Mouse (Mus musculus) frontal cortex, postnatal 10 days (tissue): ENCODE results near the gene Eif4e1b.

Experiments
- DNase-seq, 2 experiments: peaks; one replicate each; pipeline ENCODE4 v3.0.0; 2022; ENCODE audit warnings: low spot score in 2 of 2, mixed read lengths in 1 of 2

The Eif4e1b gene

DNA sequence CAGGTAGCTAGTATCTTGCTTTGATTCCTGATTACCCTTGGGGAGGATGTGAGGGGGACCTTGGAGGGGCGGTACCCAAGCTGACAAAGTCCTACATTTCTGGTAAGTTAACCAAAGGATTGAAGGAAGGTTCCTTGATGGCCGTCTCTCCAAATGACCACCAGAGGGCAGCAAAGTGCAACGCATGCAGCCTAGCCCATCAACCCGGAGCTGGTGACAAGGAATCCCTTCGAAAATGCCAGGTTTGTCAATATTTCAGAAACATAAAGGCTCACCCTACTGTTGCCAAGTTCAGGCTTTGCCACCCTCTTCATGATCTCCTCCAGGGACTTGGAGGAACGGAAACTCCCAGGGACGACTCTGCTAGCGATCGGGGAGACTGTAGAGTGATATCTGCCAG lies 15.9 kb downstream of the Eif4e1b start:
- DNase-seq: peak in 1 of 2 experiments; percentile 79

DNA sequence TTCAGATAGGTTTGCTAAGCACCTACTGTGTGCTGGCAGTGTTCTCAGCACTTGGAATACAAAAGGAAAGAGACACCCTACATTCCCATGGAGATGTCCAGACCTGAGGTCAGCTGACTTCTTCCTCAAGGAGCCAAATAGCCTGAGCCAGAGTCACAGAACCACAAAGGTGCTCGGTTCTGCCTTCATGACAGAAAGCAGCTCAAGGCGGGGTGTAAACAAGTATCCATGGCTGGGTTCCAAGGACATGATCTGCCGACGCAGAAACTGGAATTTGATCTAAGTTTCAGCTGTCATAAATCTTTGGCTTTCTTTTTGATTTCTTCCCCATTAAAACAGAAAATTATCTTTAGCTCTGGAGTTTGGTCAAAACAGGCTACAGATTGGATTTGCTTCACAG lies 16.4 kb downstream of the Eif4e1b start:
- no peak for DNase-seq

- no peak for DNase-seq
These were observed 19.2 kb downstream of the Eif4e1b start for GRCm38 (mm10) chr13:54803010-54803409.

DNA sequence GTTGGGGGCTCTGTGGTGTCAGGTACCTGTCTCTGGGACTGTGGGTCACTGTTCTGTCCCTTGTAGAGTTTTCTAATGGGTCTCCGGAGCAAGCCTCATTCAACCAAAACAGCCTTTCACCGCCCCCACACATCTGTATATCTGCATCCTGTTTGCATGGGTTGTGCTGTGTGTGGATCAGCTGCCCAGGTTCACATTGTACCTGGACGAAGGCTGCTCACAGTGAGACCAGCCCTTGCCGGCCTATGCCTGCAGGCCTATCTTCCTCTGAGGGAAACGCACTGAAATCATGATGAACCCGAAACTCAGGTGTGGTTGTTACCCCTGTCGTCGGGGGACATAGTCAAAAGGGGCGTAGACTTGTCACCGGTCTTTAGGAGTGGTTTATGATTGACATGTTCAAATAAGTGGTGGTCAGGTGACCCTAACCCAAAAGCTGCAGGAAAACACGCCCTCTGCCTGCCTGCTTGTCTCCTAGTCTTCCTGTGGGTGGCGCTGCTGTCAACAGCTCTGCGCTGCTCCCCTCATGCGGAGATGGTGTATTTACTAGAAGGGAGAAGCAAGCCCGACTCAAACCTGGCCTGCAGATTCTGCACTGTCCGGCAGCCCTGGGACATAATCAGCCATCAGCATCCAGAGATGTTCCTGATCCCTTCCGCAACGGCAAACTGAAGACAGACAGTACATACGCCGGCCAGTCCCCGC lies 21.5 kb downstream of the Eif4e1b start:
- DNase-seq: peak in 1 of 2 experiments; percentile 45

DNA sequence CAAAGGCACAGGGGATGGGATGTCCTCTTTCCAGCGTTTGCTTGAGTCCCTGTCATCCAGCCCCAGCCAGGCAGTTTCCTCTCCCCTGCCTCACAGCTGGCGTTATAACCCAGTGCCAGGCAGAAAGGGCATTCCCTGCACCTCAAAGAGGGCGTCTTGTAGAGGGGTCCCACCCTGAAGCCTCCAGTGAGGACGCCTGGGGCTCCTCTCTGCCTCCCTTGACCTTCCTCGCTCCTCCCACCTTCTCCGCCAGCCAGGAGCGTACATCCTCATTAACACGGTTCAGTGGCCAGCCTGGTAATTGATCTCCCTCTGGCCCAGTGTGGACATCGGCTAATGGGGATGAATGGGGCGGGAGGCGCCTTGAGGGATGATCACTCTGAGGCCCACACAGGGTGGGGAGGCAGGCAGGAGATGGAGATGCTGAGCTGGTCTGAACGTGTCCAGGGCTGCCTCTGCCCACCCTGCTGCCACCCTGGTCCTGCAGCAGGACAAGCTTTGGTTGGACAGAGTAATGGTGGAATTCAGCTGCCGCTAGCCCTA lies 22.7 kb downstream of the Eif4e1b start:
- DNase-seq: no peak

GRCm38 (mm10) chr13:54808067-54808466 lies 24.3 kb downstream of the Eif4e1b start:
- DNase-seq: no peak

DNA sequence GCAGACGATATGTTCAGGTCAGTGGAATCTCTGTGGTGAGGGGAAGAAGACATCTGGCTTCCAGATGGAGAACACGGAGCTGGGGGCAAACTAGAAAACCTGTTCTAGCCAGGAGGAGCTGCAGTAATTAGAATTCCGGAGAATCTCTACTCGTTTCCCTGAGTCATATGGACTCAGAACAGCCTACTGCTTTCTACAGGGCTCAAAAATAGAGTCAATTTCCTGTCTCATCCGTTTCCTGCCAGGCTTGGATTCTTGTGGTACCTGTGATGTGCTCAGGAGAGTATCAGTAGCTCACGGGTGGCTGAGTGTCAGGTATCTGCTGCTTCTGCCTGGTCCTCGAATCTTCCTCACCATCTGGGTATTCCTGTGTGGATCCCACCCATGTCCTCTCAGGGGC lies 27.7 kb downstream of the Eif4e1b start:
- no peak for DNase-seq

GRCm38 (mm10) chr13:54813381-54813780 lies 29.6 kb downstream of the Eif4e1b start:
- no peak for DNase-seq

DNA sequence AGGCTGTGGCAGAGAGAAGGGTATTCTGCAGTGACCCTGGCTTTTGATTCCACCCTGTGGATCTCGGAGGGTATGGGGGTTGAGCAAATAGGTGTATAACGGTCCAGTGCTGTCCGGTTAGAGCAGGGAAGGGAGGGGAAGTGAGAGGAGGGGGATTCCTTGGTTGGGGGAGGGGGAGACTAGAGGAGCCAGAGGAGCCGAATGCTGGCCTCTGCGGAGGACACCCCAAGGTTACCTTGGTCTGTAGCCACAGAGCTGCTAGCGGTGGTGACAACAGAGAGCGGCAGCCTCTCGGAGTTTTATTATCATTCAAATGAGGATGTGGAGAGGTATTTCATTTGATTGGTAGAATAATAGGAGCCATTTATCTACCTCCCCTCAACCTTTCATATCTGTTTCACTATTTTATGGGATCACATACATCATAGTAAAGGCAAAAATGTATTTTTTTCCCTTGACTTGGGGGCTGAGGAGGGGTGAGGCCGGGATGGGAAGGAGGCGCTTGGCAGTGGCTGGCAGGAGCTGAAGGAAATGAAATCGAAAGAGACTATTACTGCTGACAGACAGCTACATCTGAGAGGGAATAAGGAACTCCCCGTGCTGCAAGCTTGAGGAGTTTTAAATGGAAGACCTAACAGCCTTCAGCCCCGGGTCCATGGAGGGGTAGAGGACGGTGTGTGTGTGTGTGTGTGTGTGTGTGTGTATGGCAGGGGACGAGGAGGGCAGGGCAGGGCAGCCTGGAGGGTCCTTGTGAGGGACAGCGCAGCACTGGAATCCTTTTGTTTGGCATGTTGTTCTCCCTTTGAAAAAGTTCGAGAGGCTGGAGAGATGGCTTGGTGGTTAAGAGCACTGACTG lies 34.8 kb downstream of the Eif4e1b start:
- DNase-seq: no peak

GRCm38 (mm10) chr13:54821106-54821505 lies 37.3 kb downstream of the Eif4e1b start:
- no peak for DNase-seq

DNA sequence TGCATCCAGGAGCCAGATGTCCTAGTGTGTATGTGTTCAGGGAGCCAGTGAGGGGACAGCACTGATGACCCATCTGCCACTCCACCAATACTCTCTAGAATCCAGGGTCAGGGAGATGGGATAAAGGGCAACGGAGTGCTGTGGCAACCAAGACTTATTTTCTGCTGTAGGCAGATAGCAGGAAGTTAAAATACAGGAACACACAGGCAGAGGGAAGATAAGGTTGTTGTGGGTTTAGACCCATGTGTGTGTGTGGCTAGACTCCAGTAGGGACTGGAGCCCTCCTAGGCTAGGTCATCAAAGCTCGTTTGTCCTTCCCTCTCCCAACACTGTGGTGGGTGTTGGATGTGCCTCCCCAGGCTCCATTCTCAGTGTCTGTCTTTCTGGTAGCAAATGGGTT lies 38.1 kb downstream of the Eif4e1b start:
- no peak for DNase-seq

DNA sequence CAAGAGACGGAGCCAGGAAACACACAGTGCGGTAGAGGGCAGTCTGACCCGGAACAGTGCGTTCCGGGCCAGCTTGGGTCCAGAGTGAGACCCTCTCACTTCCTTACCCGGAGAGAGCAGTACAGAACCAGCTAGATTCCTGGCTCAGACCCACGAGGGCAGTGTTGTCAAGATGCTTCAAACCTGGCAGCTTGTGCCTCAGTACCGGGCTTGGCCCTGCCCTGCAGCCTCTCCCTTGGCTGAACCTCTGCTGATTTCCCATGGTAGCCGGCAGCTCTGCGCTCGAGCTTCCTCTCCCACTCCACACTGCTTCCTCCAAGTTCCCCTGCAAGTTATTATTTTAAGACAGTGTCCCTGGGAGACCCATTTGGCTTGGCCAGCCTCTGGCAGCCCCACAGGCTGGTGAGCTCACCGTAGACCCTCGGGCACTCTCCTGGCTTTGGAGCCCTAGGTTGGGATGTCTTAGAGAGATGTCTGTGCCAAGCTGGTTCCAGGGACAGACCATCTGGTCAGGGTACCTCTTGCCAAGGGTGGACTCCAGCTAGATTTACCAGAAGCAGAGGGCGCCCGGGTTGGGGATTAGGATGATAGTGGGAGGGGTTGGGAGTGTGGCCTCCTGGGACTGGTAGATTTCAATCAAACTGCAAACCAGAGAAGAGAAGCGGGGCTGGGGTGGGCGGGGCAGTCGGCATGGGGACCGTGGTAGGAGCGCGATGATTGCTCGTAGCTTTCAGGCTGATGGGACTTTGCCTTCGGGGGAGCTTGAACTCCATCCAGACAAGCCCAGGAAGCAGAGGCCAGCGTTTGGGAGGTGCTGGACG lies 40.5 kb downstream of the Eif4e1b start:
- no peak for DNase-seq

- no peak for DNase-seq
These were observed 44.2 kb downstream of the Eif4e1b start for GRCm38 (mm10) chr13:54827992-54828391.

- no peak for DNase-seq
These were observed 44.7 kb downstream of the Eif4e1b start for GRCm38 (mm10) chr13:54828508-54828907.

GRCm38 (mm10) chr13:54829450-54829849 lies 45.7 kb downstream of the Eif4e1b start:
- DNase-seq: no peak

DNA sequence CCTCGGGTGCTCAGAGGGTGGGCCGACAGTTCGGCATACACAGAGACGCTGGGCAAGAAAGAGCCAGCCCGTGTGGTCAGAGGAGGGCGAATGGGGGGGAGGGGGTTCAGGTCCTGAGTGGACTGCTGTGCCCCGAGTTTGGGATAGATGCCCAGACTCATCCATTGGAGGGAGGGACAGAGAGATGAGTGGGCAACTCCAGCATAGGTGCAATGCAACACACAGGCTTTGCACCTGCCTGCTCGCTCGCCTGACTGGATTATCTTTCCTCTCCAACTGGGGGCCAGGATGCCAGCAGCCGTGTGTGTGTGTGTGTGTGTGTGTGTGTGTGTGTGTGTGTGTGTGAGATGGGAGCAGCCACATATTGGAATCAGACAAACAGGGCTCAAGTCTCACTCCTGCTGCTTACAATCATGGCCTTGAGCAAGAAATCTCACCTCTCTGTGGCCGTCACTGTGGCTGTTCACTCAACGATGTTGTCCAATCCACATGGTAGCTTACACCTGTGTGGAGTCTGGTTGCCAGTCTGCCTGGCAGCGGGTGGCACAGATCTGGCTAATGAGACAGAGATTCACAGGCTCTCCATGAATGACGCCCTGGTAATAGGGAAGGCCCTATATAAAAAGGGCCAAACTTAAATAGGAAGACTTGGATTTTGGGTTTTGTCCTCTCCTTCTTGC lies 52.7 kb downstream of the Eif4e1b start:
- DNase-seq: no peak

- no peak for DNase-seq
These were observed 53.3 kb downstream of the Eif4e1b start for GRCm38 (mm10) chr13:54837061-54837460.

DNA sequence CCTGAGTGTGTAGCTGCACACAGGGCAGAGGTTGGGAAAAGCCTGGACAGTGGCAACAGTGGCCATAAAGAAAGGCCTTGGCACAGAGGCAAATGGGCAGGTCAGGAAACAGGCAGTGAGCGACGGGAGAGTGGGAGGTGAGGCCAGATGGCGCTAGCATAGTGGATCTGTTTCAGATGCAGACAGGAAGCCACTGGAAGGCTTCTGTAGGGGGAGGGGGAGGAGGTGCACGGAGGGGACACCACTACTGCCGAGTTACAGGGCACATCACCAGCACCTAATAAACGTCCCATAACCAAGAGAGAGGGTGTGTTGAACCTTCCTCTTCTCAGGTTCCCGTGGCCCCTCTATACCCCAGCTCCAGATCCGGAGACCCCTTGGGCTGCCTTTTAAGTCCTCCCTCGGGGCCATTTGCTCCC lies 53.7 kb downstream of the Eif4e1b start:
- DNase-seq: no peak
